Mouse (Mus musculus) thymus, adult 2 months (tissue): Measurements from ENCODE around the gene Ski.

Source experiments
- CTCF ChIP-seq: fragments of 200-500 bp; IDR thresholded peaks from 2 replicates; pipeline ENCODE4 v1.5.1; 2012; ENCODE audit warnings: mild to moderate bottlenecking, control low read depth, low read length, moderate library complexity, borderline replicate concordance; ENCODE audit not compliant: control insufficient read depth, poor library complexity, insufficient read depth; ENCODE audit errors: extremely low read depth
- POLR2A ChIP-seq: fragments of 200-500 bp; IDR thresholded peaks from 2 replicates; pipeline ENCODE4 v1.6.1; 2012; ENCODE audit warnings: mild to moderate bottlenecking, low read length, control low read depth, moderate library complexity; ENCODE audit not compliant: control insufficient read depth, poor library complexity, insufficient read depth; ENCODE audit errors: extremely low read depth

DNA sequence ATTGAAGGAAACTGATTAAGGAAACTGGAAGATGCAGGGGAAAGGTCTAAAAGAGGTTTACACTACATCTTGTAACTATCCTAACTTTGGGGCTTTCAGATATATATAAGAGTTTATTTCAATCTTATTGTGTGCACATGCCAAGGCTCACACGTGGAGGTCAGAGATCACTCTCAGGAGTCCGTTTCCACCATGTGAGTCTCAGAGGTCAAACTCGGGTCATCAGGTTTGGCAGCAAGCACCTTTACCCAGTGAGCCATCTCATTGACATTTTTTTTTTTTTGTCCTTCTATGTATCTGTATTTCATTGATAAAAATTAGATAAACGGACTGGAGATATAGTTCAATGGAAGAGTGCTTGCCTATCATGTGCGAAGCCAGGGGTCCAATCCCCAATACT, 6.1 kb upstream of the Ski start:
- TF ChIP-seq POLR2A (no peak), CTCF (no peak)
